Mouse (Mus musculus) cerebellum, adult 8-10 months (tissue): ENCODE measurements at regions not wholly inside any gene's neighbourhood (a gene's known extent, or its start where the extent isn't known, plus 50 kb on each side); places are given as distances from the start of the nearest gene placed in this dataset.
A peak's percentile ranks its signal among the peaks of the same experiment; 100 is the strongest.

Experiments
- DNase-seq: peaks from one replicate; pipeline ENCODE4 v3.0.0; 2022

DNA sequence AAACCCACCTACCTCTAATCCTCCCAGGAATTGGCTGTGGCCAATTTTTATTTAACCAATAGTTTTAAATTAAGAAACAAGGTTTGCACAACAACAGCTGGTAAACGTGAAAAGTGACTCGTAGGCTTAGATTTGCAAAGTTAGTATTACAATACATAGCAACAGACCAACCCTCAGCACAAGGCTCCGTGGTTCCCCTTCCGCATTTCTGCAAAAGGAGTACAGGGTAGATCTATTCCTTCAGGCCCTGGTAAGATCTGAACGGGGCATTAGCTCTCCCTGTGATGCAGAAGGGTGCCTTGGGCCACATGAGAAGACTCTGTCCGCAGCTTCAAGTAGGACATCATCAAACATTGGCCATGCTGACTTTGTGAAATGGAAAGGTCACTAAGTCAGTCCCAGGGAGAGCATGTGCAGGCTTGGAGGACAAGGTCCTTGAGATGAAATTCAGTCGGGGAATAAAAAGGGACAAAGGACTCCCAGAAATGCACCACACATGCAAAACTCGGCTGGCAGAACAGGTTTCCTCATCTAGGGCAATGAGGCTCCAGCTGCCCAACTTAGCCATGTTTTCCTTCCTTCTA, 75.0 kb upstream of the Armc2 start:
- no peak for DNase-seq

DNA sequence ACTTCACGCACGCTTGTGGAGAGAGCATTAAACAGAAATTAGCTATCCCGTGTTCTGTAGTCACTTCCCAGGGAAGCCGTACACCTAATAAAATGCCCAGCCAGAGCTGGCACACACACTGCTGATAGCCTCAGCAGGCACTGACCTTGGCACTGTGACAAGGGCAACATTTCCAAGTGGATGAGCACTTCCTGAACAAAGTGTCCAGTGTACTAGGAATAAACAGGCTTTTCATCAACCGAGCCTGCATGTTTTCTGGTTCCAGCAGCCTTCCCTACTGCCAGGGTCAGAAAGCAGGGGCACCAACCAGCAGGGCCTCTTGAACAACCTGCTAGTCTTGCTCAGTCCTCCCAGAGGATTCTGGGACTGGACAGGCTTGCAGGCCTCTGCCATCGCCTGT, 74.3 kb upstream of the Armc2 start:
- DNase-seq: peak; percentile 78

DNA sequence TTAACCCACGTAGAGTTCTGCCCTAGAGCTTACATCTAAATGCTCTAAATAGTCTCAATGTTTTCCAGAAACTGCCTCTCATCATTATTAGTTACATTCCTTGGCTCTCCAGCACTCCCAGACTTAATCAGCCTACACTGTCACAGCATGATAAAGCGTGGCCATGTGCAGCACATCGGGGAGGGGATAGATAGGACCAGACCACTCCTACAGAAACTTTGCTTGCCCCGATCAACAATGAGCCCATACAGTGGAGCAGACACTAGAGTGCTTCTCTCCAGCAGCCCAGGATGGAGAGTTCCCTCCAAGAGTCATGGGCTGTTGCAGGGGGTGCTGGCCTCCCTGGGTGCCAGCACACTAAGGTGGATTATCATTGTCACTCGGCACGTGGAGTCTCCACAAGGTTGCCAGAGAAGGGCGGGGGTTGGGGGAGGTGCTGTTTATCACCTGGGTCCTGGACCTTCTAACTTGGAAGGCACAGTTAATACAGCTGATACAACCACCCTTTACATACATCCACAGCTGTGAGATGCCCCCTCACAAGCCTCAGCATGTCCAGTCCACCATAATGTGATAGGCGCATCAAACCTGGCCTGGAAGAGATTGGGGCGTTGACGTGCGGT, 73.4 kb upstream of the Armc2 start:
- no peak for DNase-seq

DNA sequence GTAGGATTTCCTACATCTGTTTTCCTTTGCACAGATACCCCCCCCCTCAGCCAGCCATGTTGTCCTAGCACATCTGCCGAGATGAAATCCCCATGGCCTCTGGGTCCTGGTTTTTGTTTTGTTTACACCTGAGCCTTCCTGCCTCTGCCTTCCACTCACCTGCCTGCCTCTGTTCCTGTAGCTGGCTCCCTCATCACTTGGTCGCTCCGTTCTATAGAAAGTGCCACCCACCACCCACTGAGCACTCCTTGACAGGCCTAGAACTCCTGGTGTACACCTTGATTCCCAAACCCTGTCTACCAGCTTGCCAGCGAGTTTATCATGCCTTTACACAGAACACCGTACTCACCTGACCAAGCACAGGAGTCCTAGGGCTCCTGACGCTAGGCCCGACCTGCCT, 72.6 kb upstream of the Armc2 start:
- DNase-seq: no peak

DNA sequence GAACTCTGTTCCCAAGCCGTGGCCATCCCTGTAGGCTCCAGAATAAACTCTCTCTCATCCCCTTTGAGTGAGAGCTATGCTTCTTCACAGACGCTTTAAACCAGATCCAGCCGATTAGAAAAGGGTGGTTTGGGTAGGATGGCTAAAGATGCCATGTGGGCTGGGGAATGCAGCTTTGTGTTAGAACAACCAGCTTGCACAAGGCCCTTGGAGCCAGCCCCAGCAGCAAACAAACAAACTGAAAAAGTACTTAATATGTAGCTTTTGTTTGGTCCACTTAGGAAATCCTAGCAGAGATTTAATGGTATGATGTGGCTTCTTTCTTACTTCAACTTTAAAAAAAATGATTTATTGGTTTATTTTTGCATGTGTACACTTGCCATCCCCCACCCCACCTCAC, 71.9 kb upstream of the Armc2 start:
- DNase-seq: no peak

DNA sequence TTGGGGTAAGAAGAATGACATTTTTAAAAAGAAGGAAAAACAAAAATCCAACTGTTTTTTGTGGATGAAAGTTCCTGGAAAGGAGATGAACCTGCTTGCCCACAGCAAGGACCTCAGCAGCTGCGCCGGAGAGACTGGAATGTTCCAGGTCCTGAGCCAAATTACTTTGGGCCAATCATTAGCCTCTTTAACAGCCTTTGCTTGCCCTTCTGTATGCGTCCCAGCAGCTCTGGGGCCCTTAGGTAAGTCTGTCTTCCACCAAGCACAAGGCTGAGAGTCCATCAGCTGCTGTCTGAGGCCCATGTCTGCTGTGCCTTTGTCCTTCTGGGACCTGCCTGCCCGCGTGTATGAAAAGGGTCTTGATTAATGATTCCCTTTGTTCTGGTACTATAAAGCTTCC, 71.4 kb upstream of the Armc2 start:
- DNase-seq: no peak

DNA sequence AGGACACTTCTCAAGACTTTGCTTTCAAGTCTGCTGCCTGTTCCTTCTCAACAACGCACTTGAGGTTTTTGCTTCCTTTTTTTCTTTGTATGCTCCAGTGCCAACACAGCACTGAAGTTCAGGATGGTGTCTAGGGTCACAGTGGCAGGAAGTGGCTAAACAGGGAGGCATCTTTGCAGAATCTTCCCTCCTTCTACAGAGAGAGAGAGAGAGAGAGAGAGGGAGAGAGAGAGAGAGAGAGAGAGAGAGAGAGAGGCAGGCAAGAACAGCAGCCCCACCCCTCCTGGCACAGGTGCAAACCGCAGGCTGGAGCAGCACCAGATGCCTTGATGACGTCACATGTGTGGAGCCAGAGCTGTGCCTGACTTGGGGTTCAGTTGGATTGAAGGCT, 71.0 kb upstream of the Armc2 start:
- no peak for DNase-seq

DNA sequence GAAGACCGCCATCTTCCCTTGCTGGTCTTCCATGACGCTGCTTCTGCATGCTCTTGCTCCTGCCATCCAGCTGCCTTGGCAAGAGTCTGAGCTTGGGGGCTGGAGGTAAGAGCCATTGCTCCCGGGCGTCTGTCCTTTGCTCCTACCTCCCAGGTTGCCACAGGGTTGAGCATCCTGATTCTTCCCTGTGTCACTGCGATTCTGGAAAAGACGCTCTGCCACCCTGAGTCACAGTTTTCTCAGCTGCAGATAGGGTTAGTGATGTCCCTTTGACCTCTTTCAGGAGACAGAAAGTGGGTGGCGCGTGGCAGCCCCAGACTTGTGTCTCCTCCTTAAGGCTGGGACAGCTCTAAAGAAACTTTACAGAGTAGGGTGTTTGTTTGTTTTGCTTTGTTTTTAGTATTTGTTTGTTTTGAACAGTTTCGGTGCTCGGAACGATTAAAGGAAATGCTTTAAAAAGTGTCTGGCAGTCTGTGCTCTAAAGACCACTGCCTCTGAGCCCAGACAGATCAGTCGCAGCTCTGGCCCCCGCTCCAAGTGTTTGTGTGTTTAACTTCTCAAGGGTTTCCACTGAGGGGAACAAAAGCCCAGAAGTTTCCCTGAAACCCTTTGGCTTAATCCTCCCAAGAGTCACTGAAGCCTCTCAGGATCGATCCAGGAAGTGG, 70.5 kb upstream of the Armc2 start:
- no peak for DNase-seq

DNA sequence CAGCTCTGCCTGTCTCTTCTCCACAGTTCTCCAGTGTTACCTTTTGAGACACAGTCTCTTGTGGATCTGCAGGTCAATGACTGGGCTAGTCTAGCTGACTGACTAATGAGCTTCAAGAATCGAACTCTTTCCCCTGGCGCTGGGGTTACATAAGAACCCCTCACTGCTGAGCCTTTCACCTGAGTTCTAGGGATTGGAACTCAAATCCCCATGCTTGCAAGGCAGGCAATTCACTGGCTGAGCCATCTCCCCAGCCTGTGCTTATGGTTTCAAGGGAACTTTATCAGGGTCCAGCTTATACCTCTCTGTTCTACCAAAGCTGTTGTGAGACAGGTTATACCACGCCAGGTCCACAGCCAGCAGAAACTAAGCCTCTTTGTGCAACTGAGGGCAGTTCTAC, 69.7 kb upstream of the Armc2 start:
- DNase-seq: no peak

DNA sequence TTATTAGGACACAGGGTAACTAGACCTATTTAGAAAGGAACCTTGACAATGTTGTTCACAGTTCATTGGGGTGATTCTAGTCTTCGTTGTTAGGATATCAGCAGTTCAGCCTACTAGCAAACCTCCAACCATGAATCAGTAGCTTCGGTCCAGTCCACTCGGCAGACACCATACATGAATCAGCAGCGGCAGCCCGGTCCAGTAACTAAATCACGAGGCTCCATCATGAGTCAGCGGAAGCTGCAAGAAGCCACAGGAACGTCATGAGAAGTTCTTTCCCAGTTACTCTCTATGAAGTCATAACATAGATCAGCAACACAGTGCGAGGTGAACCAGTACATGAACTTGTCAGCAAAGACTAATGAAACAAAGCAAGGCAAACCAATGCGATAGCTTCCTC, 68.4 kb upstream of the Armc2 start:
- DNase-seq: no peak

DNA sequence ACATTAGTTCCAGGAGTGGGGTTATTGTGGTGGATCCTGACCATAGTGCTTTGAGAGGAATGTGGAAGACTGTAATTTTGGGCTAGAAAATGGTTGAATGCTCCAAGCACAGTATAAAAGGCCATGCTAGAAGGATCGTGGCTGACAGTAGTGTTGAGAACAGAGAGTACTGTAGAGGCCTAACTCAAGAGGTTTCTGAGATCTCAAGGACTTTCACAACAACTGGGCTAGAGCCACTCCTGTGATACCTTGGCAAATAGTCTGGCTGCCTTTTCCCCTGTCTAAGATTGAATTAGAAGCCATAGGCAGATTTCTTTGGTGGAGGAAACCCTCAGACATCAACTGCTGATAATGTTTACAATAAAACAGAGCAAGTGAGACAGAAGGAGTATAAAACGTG, 67.1 kb upstream of the Armc2 start:
- DNase-seq: no peak

DNA sequence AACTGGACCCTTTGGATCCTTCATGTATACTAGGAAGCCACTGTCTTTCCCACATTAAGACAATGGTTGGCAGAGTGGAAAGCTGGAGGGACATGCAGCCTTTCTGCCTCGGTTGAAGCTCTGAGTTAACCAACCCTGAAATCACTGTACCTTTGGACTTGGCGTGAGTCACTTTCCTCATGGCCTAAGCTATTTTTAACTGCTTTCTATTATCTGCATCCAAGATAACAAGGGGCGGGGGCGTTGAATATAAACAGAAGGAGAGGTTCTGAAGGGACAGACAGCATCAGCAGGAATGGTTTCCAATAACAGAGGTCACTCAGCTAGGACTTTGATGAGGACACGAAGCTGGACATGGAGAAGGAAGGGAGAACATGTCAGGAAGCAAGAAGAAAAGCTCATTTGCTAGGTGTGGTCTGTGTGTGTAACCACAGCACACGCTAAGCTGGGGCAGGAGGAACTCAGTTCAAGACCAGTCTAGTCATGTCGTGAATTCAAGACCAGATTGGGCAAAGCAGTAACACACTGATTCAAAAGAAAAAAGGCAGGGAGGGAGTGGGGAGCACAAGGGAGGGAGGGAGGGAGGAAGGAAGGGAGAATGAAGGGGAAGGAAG, 64.1 kb upstream of the Armc2 start:
- DNase-seq: no peak

DNA sequence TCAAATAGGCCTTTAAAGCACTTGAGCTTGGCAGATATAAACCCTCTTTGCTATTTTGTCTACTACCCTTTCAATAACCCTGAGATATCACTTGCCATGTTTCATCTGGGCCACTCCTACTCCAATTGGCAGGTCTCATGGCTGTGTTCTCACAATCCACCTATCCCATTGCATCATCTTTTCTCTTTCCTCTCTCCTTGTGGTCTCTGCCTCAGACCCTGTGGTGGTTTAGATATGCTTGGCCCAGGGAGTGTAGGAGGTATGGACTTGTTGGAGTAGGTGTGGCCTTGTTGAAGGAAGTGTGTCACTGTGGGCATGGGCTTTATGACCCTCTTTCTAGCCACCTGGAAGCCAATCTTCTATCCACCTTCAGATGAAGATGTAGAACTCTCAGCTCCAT, 61.5 kb upstream of the Armc2 start:
- DNase-seq: no peak

DNA sequence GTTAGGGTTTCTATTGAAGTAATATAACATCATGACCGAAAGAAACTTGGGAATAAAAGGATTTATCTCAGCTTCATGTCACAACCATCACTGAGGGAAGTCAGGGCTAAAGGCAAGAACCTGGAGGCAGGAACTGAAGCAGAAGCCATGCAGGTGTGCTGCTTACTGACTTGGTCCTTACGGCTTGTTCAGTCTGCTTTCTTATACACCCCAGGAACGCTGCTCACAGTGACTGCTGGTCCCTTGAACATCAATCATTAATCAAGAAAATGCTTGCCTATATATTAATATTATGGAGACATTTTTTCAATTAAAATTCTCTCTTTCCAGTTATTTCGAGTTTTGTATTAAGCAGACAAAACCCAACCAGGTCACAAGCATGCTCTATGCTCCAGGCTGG, 58.5 kb upstream of the Armc2 start:
- DNase-seq: no peak

DNA sequence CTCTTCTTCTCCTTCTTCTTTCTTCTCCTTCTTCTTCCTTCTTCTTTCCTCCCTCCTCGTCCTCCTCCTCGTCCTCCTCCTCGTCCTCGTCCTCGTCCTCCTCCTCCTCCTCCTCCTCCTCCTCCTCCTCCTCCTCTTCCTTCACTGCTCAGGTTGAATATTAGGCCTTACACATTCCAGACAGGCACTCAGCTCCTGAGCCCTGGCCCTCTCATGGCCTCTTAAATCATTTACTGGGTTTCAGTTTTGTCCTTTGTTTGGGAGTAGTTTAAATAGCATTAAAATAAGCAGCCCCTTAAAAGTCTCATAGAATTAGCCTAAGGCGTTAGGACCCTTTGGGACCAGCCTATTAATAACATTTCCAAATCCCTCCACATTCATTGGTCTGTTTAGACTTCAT, 57.3 kb upstream of the Armc2 start:
- DNase-seq: no peak

DNA sequence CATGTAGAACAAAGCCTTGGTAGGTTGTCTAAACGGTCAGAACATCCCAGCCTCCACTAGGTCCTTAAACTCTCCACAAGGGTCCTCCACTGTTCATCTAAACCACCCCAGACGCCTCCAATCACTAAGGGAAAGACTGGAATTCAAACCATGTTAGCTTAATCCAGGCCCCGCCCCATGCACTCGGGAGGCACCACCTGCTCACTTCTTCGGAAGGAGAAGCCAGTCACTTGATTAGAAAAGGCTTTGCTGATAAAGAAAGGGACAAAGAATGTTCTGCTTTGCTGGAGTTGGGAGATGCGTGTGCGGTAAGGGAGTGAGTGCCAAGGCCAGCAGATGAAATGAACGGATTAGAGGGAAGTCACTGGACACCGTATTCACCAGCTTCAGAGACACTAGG, 54.5 kb upstream of the Armc2 start:
- DNase-seq: no peak

DNA sequence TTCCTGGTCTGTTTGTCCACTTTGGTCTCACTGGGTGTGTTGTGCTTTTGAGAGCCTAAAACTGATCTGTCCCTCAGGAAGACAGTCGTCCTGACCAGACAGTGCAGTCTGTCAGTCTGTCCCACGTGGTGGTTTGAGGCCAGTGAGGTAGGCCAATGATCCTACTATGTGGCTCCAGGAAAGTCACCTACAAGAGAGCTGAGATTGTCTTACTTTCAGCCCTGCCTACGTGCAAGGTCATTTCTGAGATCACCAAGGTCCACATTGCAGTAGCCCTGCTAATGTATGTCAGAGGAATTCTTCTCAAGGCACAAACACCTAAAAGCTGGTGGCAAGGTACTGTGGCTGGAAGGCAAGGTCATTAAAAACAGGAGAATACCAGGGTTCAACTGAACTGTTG, 53.9 kb upstream of the Armc2 start:
- DNase-seq: no peak

DNA sequence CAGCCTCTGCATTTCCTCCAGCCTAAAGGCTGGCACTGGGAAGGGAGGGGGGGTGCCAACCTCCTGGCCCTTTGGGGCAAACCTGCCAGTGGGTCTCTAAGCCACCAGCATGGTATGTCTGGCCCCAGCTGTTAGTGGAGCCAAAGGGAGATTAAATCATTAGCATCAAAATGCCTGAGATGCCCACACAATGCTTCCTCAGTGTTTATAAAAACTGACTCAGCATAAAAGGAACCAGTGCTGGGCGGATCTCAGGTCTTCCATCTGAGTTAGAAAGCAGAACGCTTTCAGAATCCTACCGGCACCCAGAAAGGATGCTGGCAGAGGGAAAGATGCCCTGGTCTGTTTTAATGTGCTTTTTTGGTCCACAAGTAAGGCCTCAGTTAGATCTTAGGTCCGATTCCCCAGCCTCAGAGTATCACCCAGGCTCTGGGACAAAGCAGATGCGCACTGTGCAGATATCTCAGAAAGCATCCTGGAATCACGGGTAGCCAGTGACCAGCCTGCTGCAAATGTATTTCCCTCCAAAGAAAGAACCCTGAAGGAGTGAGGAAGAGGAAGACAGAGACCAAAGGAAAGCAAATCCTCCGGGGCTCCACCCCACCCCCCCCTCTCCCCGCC, 53.3 kb upstream of the Armc2 start:
- DNase-seq: no peak

DNA sequence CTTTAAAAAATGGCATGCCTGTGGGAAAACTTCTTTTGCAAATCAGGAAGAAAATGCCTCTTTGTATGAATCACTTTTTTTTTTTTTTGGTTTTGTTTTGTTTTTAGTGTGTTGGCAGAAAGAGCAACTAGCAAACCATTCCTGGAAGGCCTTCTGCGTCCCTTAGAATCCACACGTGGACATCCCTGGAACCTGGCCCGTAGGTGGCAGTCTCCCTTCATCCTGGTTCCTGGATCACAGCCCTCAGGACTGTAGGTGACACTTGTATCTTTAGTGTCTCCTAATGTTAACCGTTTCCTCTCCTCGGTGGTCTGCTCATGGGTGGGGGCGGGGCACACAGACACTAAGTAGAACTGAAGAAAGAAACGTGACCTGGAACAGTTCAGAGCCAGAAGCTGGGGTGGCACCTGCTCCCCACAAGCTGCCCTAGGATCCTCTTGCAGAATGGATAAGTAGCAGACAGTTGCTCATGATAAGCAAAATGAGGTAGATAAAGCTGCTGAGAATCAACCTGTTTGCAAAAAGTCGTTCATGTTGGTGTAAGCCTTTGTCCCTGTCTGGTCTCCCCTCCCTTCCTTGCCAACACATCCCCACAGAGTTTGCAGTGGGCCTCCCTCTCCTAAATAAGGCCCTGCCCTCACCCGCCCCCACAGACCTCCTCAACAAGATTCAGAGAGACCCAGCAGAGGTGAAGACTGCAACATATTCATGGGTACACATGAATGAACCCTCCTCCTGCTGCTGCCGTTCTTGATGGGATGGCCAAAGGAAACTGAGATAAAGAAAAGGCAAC, 52.6 kb upstream of the Armc2 start:
- peak; percentile 77 for DNase-seq

DNA sequence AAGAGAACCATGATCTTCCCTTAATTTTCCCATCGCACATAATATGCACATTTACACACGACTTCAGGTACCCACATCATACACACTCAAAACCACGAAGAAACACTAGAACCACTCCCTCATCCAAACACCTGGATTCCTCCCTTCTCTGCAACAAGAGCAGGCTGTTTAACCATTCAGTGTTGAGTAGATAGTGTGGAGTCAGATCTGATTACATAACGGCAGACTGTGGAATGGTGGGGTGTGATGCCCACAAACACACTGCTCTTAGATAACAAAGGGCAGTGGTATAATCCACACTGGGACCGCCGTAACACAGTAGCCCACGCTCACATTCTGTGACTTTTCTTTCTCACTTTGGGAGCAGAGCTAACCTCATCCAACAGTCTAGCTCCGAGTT, 51.5 kb upstream of the Armc2 start:
- DNase-seq: no peak

DNA sequence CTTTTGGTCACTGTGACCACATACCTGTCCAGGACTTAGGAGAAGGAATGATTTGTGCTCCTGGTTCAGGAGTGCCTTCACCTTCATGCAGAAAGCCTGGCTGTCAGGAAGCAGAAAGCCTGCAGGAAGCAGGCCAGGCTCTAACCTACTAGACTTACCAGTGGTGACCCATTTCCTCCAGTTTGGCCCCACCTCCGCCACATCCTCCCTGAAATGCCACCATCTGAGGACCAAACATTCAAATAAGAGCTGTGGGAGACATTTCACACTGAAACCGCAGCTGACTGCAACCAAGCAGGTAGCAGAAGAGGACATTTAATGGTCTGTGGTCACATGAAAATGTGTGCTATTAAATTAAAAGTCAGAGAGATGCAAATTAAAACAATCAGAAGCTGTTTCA, 50.3 kb upstream of the Armc2 start:
- DNase-seq: no peak
